Mouse (Mus musculus): ENCODE measurements around the gene Glo1.

The Glo1 gene

DNA sequence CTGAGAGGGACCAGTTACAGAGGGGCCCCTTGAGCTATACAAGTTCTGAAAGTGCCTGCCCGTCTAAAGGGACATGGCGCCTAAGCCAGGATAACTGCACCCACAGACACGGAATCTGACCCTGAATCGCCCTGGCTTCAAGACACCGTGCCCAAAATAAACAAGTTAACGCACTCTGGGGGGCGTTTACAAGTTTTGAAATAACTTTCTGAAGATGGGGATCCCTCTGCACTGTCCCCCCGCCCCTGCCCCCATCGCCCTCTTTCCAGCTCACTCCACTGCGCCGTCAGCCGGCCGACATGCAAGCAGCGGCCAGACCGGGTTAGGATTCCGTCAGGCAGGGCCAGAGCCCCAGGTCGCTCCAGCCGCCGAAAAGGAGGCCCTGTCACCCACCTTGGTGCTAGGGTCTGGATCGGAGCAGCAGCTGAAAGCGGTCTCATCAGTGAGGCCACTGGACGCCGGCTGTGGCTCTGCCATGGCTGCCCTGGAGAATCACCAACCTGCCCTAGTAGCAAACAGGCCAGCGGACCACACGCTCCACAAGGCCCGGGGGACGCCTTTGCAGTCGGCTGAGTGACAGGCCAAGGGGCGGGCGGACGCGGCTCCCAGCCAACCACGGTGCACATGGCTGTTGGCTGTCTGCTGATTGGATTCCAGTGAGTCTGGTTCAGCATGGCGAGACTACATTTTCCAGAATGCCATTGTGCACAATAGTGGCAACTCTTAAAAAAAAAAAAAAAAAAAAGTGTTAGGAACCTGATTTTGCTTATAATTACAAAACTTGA, 14.4 kb downstream of the Glo1 start:
- peak; percentile 100 for DNase-seq (ENCODE audit: low spot score in 2 of 2)

GRCm38 (mm10) chr17:30611221-30612074, 15.2 kb downstream of the Glo1 start:
- no peak for DNase-seq (ENCODE audit: low spot score in 2 of 2)

DNA sequence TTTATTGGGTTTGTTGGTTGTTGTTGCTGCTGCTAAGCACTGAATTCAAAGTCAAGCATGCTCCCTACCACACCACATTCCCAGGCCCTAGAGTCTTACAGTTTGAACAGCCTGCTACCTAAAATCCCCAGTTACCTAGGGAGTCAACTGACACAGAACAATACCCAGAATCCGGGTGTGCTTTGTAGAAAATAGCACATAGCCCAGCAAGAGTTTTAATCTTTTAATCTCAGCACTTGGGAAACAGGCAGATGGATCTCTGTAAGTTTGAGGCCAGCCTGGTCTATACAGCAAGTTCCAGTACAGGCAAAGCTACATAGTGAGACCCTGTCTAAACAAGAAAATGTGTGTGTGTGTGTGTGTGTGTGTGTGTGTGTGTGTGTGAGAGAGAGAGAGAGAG, 15.9 kb downstream of the Glo1 start:
- no peak for DNase-seq (ENCODE audit: low spot score in 2 of 2)

DNA sequence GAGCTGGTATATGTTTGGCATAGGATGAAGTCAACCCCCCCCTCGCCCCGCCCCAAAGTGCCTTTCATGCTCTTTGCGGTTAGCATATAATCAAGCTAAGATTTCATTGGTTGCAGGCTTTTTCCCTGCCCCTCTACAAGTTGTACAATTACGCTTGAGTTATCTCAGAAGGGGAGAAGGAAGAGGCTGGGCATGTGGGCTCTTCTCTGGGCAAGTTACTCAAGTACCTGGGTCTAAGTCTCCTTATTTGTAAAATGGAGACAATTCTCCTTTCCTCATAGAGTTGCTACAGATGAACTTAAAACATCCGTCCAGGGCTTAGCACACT, 16.7 kb downstream of the Glo1 start:
- no peak for DNase-seq (ENCODE audit: low spot score in 2 of 2)

DNA sequence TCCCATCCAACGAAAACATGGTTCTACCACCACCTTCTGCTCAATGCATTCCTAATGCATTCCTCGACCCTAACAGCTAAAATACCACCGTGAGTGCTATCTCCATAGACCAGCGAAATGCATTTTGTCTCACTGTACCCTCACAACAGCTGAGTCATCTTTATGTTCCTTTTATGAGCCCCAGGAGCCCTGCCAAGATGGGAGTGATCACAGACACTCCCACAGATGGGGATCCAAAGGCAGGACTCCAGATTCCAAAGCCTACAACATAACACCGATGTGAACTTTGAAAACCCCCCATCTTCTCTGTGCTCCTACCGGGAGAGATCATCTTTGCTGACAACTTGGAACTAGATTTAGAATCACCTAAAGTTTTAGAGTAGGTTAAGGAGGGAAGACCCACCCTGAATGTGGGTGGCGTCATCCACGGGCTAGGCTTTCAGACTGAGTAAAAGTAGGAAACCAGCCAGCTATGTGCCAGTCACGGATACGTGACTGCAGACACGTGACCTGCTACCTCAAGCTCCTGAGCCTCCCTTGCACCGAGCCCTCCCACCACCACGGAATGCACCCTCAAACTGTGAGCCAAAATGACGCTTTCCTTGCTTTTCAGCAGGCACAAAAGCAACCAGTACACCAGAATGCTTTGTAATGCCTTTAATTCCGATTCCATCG, 17.2 kb downstream of the Glo1 start:
- DNase-seq (ENCODE audit: low spot score in 2 of 2), result peak; percentile 51 to 54

GRCm38 (mm10) chr17:30607909-30608495, 18.7 kb downstream of the Glo1 start:
- no peak for DNase-seq (ENCODE audit: low spot score in 2 of 2)

DNA sequence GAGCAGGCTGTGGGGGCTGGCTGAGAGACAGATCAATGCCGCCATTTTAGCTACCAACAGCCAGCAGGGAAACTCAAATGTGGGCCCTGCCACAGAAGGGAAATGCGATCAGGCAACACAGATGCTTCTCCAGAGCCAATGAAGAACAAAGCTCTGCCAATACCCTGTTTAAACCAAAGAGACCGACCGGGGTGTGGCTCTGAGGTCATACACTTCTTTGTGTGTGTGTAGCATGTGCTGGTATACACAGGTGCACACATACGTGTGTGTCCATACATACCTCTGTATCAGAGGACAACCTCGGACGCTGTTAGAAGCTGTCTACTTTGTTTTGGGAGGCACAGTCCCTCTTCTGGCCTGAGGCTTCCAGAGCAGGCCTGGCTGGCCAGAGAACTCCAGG, 19.3 kb downstream of the Glo1 start:
- no peak for DNase-seq (ENCODE audit: low spot score in 2 of 2)

DNA sequence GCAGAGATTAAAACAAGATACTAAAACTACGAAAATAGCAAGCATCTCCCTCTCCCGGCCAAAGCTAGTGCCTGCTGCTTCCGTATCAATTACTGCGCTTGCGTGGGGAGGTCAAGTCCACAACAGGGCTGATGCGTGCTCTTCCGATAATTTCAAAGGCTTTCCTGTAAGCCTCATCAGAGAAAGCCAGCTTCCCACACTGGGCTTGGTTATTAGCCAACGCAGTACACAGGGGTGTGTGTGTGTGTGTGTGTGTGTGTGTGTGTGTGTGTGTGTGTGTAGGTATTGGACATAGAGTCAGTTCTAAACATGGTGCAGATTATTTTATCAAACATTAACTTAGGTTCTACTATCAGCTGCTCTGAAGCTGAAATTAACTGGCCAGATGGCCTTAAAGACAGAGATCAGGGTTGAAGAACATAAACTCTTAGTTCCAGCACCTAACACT, 20.0 kb downstream of the Glo1 start:
- no peak for DNase-seq (ENCODE audit: low spot score in 2 of 2)

- no peak for DNase-seq (ENCODE audit: low spot score in 2 of 2)
Measured at GRCm38 (mm10) chr17:30606206-30606605, 20.5 kb downstream of the Glo1 start.

- no peak for DNase-seq (ENCODE audit: low spot score in 2 of 2)
Measured at GRCm38 (mm10) chr17:30605001-30605400, 21.7 kb downstream of the Glo1 start.

DNA sequence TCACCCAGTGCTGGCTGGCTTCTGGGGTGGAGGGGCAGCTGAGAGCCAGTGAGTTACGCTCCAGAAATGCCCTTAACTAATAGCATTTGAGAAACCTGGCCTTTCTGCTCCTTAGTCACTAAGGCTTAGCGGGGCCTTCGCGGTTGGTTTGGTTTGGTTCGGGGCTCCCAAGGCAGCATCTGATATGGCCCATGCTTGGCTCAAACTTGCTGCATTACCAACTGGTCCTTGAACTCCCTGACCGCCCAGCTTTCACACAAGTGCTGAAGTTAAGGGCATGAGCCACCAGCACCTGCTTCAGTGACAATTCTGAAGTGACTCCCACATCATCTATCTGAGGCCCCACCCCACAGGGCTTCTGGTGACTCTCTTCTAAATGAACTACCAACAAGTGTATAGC, 22.4 kb downstream of the Glo1 start:
- no peak for DNase-seq (ENCODE audit: low spot score in 2 of 2)

DNA sequence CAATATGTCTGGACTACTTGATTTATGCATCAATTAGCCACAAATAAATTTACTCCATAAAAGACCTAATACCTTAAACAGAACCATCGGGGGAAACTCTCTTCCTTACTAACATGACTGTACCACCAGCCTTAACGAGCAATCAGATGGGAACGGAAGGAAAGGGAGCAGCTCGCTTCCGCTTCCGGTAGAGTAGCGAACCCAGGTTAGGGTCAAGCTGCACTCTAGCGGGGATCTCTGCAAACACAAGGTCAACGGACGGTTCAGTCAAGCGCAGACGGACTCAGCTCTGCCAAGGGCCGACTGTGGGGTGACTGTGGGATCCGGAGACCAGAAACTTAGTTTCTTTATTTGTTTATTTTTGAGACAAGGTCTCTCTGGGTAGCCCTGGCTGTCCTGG, 24.5 kb downstream of the Glo1 start:
- DNase-seq (ENCODE audit: low spot score in 2 of 2), result no peak

DNA sequence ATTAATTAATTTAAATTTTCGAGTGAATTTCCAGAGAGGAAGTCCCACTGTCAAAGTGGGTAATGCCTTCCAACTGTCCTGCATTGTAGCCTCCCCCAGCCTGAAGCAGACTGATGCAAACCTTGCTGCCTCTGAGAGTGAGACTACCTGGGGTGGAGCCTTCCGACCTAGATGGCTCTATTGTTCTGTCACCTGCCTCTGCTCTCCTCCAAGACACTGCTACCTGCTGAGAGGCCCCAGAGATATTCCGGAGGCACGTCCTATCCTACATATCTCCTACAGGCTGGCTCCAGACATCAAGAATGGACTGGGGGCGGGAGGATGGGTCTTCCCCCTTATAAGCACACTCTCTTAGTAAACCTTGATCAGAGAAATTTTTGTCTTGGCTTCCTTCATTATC, 28.4 kb downstream of the Glo1 start:
- DNase-seq (ENCODE audit: low spot score in 2 of 2), result no peak

DNA sequence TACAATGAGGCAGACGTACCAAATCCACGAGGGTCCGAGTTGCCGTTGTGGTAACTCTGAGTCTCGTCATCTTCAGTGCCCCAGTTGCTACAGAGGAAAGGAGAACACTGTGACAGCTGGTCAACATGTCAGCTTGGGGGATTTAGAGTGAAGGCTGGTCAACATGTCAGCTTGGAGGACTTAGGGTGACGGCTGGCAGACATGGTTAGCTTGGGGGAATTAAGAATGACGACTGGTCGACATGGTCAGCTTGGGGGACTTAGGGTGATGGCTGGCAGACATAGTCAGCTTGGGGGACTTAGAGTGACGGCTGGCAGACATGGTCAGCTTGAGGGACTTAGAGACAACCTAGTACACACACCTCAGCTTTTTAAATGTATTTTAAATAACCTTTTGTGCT, 28.9 kb downstream of the Glo1 start:
- no peak for DNase-seq (ENCODE audit: low spot score in 2 of 2)

DNA sequence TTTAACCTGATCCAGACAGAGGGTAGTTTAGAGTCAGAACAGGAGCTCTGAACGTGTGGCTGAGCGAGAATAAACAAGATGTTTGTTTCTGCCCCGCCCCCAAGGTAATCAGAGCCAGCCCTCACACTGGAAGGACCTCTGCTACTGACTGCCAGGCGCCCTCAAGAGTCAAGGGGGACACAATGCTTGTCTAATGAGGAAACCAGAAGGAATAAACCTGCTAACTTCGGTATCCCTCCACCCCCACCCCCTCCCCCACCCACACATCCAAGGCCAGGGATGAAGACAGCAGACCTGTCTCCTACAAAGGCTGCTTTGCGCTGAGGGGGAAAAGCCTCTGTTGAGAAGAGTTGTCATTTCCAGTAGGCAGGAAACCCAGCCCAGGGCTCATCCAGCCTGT, 31.8 kb downstream of the Glo1 start:
- no peak for DNase-seq (ENCODE audit: low spot score in 2 of 2)

GRCm38 (mm10) chr17:30594407-30594806, 32.3 kb downstream of the Glo1 start:
- no peak for DNase-seq (ENCODE audit: low spot score in 2 of 2)

GRCm38 (mm10) chr17:30590417-30591198, 36.1 kb downstream of the Glo1 start:
- peak; percentile 75 to 78 for DNase-seq (ENCODE audit: low spot score in 2 of 2)

DNA sequence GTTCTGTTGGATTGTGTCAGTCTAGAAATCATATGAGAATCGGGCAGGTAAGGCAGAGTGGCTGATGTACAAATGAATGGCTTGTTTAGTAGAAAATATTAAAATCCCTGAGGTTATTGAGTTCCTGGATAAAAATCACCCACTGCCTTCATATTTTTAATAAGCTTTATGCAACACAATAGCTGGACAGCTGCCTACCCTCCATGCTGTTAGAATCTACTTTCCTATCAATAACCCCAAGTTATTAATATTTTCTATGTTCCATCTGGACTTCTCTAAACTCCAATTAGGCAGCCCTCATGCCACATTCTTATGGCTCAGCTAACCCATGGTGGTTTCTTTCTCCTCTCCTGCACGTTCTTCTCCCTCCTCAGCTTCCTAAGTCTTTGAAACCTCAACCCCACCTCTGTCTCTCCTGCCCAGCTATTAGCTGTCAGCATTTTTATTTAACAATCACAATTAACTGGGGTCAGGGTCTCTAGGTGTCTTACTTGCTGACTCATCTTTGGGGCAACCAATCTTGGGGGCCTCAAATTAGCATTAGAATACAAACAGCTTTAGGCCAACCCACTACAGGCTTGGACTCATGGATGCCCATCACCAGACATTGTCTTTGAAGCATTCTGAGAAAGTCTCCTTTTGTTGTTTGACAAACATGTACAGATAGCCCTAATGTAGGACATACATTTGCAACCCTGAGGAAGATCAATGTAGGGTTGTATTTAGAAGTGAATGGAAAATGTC, 43.2 kb downstream of the Glo1 start:
- no peak for DNase-seq (ENCODE audit: low spot score in 2 of 2)

- DNase-seq (ENCODE audit: low spot score in 2 of 2), result no peak
Measured at GRCm38 (mm10) chr17:30582313-30582712, 44.4 kb downstream of the Glo1 start.

- peak; percentile 62 to 72 for DNase-seq (ENCODE audit: low spot score in 2 of 2)
Measured at GRCm38 (mm10) chr17:30581201-30581600, 45.5 kb downstream of the Glo1 start.

GRCm38 (mm10) chr17:30580781-30581180, 45.9 kb downstream of the Glo1 start:
- DNase-seq (ENCODE audit: low spot score in 2 of 2), result no peak
